Mouse (Mus musculus) bone marrow, adult 2 months (tissue): ENCODE data around the gene Frmd7. TPM values are rescaled to one million over a fixed set of nuclear protein-coding genes. Genes with fewer than 3 reads are reported as not detected.

Source experiments
- H3K27ac ChIP-seq: fragments of 200-500 bp; 2 replicates; pipeline ENCODE4 v1.5.1; 2012; ENCODE audit warnings: low read depth, mild to moderate bottlenecking, control low read depth, inconsistent platforms, low read length; ENCODE audit not compliant: control insufficient read depth, poor library complexity, insufficient read depth
- H3K4me1 ChIP-seq: fragments of 200-500 bp; 2 replicates; pipeline ENCODE4 v1.6.1; 2011; ENCODE audit warnings: low read length; ENCODE audit not compliant: control insufficient read depth, insufficient read depth
- H3K4me3 ChIP-seq: fragments of 200-500 bp; replicated peaks from 2 replicates; pipeline ENCODE3; 2011; ENCODE audit warnings: mild to moderate bottlenecking, low read depth, low read length, control low read depth; ENCODE audit not compliant: control insufficient read depth
- CTCF ChIP-seq: fragments of 200-500 bp; IDR thresholded peaks from 2 replicates; pipeline ENCODE4 v1.5.1; 2011; ENCODE audit warnings: low read length, control low read depth; ENCODE audit not compliant: control insufficient read depth, insufficient read depth
- POLR2A ChIP-seq: fragments of 200-500 bp; IDR thresholded peaks from 2 replicates; pipeline ENCODE4 v1.6.1; 2011; ENCODE audit warnings: low read depth, mild to moderate bottlenecking, control low read depth, low read length, borderline replicate concordance; ENCODE audit not compliant: control insufficient read depth
- WGBS: fragments of 180-500 bp; shearing (Covaris S2); methylation state at CpG from one replicate; pipeline ENCODE4 v1.1.7; 2018; 5-methylcytosine and 5-hydroxymethylcytosine counted together
- polyA plus RNA-seq: library from polyadenylated mRNA; stranded (reverse); fragments of >200 nt; gene quantifications from 2 replicates; pipeline ENCODE4 v1.2.4, GENCODE M21; 2011; ENCODE audit warnings: low replicate concordance; ENCODE audit not compliant: missing spikeins, insufficient read depth, insufficient read length

Frmd7 gene
- polyA plus RNA-seq, 1 experiment = not detected

GRCm38 (mm10) chrX:50850428-50851184 lies 91.9 kb downstream of the Frmd7 start:
- Histone ChIP-seq H3K4me1 (no peaks in the 10 kb centered on the region; the same call in 1 of the 2 replicates), H3K4me3 (no peak overlapping the region), H3K27ac (no peak overlapping the region)
- 58% methylated on average over 6 of the region's 6 CpGs for WGBS
- TF ChIP-seq CTCF (no peak), POLR2A (no peak)

Other genes starting within 250 kb of the Frmd7 start
- 4.7 and 8.6 TPM in 2 replicates for gene Stk26, start 101.7 kb downstream of the Frmd7 start, polyA plus RNA-seq
- 8.7 and 10.0 TPM in 2 replicates for gene Rap2c, start 75.3 kb upstream of the Frmd7 start, polyA plus RNA-seq